ENCODE assay signal across 8 mouse cellular contexts in the genomic region with DNA sequence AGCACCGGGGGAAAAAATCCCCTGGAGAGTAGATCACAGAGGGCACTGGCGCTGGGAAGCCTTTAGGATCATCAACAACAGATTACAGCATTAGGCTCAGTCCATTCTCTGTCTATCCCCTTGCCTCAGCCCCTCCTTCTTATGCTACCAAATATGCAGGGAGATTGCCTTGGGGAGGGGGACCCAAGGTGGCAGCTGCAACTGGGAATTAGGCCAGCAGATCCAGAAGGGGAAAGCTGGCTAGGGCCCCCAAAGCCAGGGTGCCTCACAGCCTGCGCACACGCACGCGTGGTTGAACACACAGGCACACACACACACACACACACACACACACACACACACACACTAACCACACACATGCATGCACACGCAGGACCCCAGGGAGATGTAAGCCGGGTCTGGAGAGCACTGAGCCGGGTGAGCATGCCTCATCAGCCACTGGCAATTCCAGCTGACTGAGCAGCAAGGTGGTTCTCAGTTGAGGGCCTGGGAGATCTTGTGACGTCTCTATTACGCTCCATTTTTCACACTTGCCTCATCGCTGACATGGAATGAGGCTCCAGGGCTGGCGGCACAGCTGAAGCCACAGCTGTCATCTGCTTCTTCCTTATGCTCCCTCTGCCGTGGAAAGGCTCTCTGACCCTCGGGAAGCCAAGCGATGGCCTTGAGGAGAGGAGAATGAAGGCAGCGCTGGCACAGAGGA. TPM values are rescaled to one million over a fixed set of nuclear protein-coding genes. Genes with fewer than 3 reads are reported as not detected.
DNase-seq lines count a peak whose midpoint lies in the region; ATAC-seq and TF ChIP-seq lines count a peak whose summit lies in the region.

No protein-coding gene starts in this region.

- 34% methylated on average over 17 of the region's 17 CpGs for WGBS in lung, embryonic 14.5 days
- 37% methylated on average over 17 of the region's 17 CpGs for WGBS in heart, embryonic 15.5 days
- WGBS in liver, postnatal 0 days (ENCODE audit: insufficient replicate concordance), result 31% methylated on average over 17 of the region's 17 CpGs

- no peak for TF ChIP-seq EP300 in liver, postnatal 0 days (IDR thresholded peaks at IDR 0.05; ENCODE audit: low read depth)

- no peak overlapping the region for H3K27ac ChIP-seq in lung, embryonic 14.5 days (ENCODE audit: low read depth)
- no peak overlapping the region for H3K27ac ChIP-seq in heart, embryonic 15.5 days
- H3K27ac ChIP-seq in liver, postnatal 0 days (ENCODE audit: low read depth), result no peak overlapping the region

- H3K36me3 ChIP-seq in lung, embryonic 14.5 days (ENCODE audit: insufficient read depth), result no peaks in the 10 kb centered on the region
- H3K36me3 ChIP-seq in heart, embryonic 15.5 days, result no peaks in the 10 kb centered on the region
- no peaks in the 10 kb centered on the region for H3K36me3 ChIP-seq in liver, postnatal 0 days (replicated peaks; ENCODE audit: insufficient read depth, low read length)

- DNase-seq in CD4-positive, CD25-positive, alpha-beta regulatory T cell, adult 2 months (ENCODE audit: low read depth, low spot score), result peak; percentile 33
- DNase-seq in lung, embryonic 14.5 days, result peak; percentile 72
- DNase-seq in lung, postnatal 25 days (ENCODE audit: low spot score), result no peak
- DNase-seq in liver, postnatal 0 days, result peak; percentile 43
- no peak for DNase-seq in spleen, postnatal 14 days (ENCODE audit: low spot score in 2 of 2)

- peaks cover 3% of the 10 kb centered on the region; the same call in 1 of the 2 replicates for H3K4me1 ChIP-seq in lung, embryonic 14.5 days (ENCODE audit: insufficient read depth)
- peaks cover 46% of the 10 kb centered on the region for H3K4me1 ChIP-seq in heart, embryonic 15.5 days (replicated peaks)
- H3K4me1 ChIP-seq in liver, postnatal 0 days (ENCODE audit: insufficient read depth), result peaks cover 9% of the 10 kb centered on the region

- H3K4me2 ChIP-seq in lung, embryonic 14.5 days, result peak overlapping the region; percentile 55
- peak overlapping the region; percentile 40 for H3K4me2 ChIP-seq in heart, embryonic 15.5 days
- H3K4me2 ChIP-seq in liver, postnatal 0 days (ENCODE audit: low read depth, low read length), result peak overlapping the region; percentile 61

- peaks cover 15% of the 10 kb centered on the region for H3K27me3 ChIP-seq in lung, embryonic 14.5 days (ENCODE audit: insufficient read depth, low read length)
- peaks cover 30% of the 10 kb centered on the region for H3K27me3 ChIP-seq in heart, embryonic 15.5 days
- peaks cover 62% of the 10 kb centered on the region for H3K27me3 ChIP-seq in liver, postnatal 0 days (ENCODE audit: insufficient read depth, low read length)

- H3K4me3 ChIP-seq in lung, embryonic 14.5 days (ENCODE audit: low read depth, low read length), result 0 out of 2 replicates have a peak overlapping the region, but pooled peaks have one; percentile 5
- H3K4me3 ChIP-seq in heart, embryonic 15.5 days, result peak overlapping the region; percentile 3
- H3K4me3 ChIP-seq in liver, postnatal 0 days (ENCODE audit: low read depth, low read length), result no peak overlapping the region

- no peak for TF ChIP-seq CTCF in lung, embryonic 14.5 days (IDR thresholded peaks at IDR 0.05; ENCODE audit: low read depth)
- no peak for TF ChIP-seq CTCF in liver, postnatal 0 days (IDR thresholded peaks at IDR 0.05; ENCODE audit: low read depth)

- H3K9ac ChIP-seq in lung, embryonic 14.5 days, result peak overlapping the region; percentile 10; the same call in 1 of the 2 replicates
- no peak overlapping the region for H3K9ac ChIP-seq in heart, embryonic 15.5 days
- no peak overlapping the region for H3K9ac ChIP-seq in liver, postnatal 0 days (replicated peaks)

- H3K9me3 ChIP-seq in lung, embryonic 14.5 days (ENCODE audit: low read depth, low read length), result no peaks in the 10 kb centered on the region
- no peaks in the 10 kb centered on the region for H3K9me3 ChIP-seq in heart, embryonic 15.5 days (replicated peaks)
- no peaks in the 10 kb centered on the region for H3K9me3 ChIP-seq in liver, postnatal 0 days (ENCODE audit: low read length)

- ATAC-seq in CD4-positive, CD25-positive, alpha-beta regulatory T cell, adult 4 months, result no peak
- peak; percentile 28; the same call in 1 of the 2 replicates for ATAC-seq in lung, embryonic 14.5 days (ENCODE audit: insufficient read depth)
- no peak for ATAC-seq in heart, embryonic 15.5 days (replicated peaks; ENCODE audit: insufficient number of reproducible peaks, insufficient read depth, low FRiP score, low read depth)
- peak; percentile 34 for ATAC-seq in liver, postnatal 0 days
- no peak for ATAC-seq in erythroid progenitor cell, adult 5-6 weeks (replicated peaks; ENCODE audit: low FRiP score, poor library complexity, severe bottlenecking)

RNA-seq across cellular contexts. Expression of a gene that starts 7.7 kb away (rescaled TPM):
- polyA plus RNA-seq in CD4-positive, CD25-positive, alpha-beta regulatory T cell, adult 4 months (2017; shearing (Covaris generic)), result not detected
- 2.4 and 2.6 TPM in 2 replicates for polyA plus RNA-seq in lung, embryonic 14.5 days (2014; fragmentation: Nextera tagmentation; extraction: Ambion mirVana)
- polyA plus RNA-seq in heart, embryonic 15.5 days (2015; fragmentation: Nextera tagmentation; extraction: Ambion mirVana), result 0.96 and 1.2 TPM in 2 replicates
- polyA plus RNA-seq in liver, postnatal 0 days (2015; fragmentation: Nextera tagmentation; extraction: Ambion mirVana), result not detected in 2 replicates
- not detected in 2 replicates for total RNA-seq in erythroid progenitor cell, adult 5-6 weeks (2015; ENCODE audit: low replicate concordance)
- total RNA-seq in erythroid progenitor cell, adult 5-6 weeks (2017; ENCODE audit: low replicate concordance), result not detected in 2 replicates

RNA-seq across cellular contexts. Expression of a gene that starts 28.5 kb away (rescaled TPM):
- 10 to 100 TPM; 28.9 to 37.0 TPM for polyA plus RNA-seq in CD4-positive, CD25-positive, alpha-beta regulatory T cell, adult 4 months (2017; shearing (Covaris generic))
- polyA plus RNA-seq in lung, embryonic 14.5 days (2014; fragmentation: Nextera tagmentation; extraction: Ambion mirVana), result 72.4 and 81.1 TPM in 2 replicates
- polyA plus RNA-seq in heart, embryonic 15.5 days (2015; fragmentation: Nextera tagmentation; extraction: Ambion mirVana), result 54.4 and 76.7 TPM in 2 replicates
- polyA plus RNA-seq in liver, postnatal 0 days (2015; fragmentation: Nextera tagmentation; extraction: Ambion mirVana), result 8.2 and 10.1 TPM in 2 replicates
- 32.3 and 36.8 TPM in 2 replicates for total RNA-seq in erythroid progenitor cell, adult 5-6 weeks (2015; ENCODE audit: low replicate concordance)
- total RNA-seq in erythroid progenitor cell, adult 5-6 weeks (2017; ENCODE audit: low replicate concordance), result 23.2 and 25.9 TPM in 2 replicates

RNA-seq across cellular contexts. Expression of a gene that starts 49.1 kb away (rescaled TPM):
- 100 to 1,000 TPM in 1 of 2 experiments, 10 to 100 TPM in 1; 84.0 to 114 TPM for polyA plus RNA-seq in CD4-positive, CD25-positive, alpha-beta regulatory T cell, adult 4 months (2017; shearing (Covaris generic))
- 111 TPM in 2 replicates for polyA plus RNA-seq in lung, embryonic 14.5 days (2014; fragmentation: Nextera tagmentation; extraction: Ambion mirVana)
- 56.2 and 60.3 TPM in 2 replicates for polyA plus RNA-seq in heart, embryonic 15.5 days (2015; fragmentation: Nextera tagmentation; extraction: Ambion mirVana)
- polyA plus RNA-seq in liver, postnatal 0 days (2015; fragmentation: Nextera tagmentation; extraction: Ambion mirVana), result 58.7 and 61.8 TPM in 2 replicates
- total RNA-seq in erythroid progenitor cell, adult 5-6 weeks (2015; ENCODE audit: low replicate concordance), result 45.8 and 70.0 TPM in 2 replicates
- total RNA-seq in erythroid progenitor cell, adult 5-6 weeks (2017; ENCODE audit: low replicate concordance), result 29.8 and 33.7 TPM in 2 replicates

RNA-seq across cellular contexts. Expression of a gene that starts 51.7 kb away (rescaled TPM):
- 10 to 100 TPM; 16.1 to 16.4 TPM for polyA plus RNA-seq in CD4-positive, CD25-positive, alpha-beta regulatory T cell, adult 4 months (2017; shearing (Covaris generic))
- polyA plus RNA-seq in lung, embryonic 14.5 days (2014; fragmentation: Nextera tagmentation; extraction: Ambion mirVana), result 41.9 and 45.4 TPM in 2 replicates
- 18.1 and 21.8 TPM in 2 replicates for polyA plus RNA-seq in heart, embryonic 15.5 days (2015; fragmentation: Nextera tagmentation; extraction: Ambion mirVana)
- 6.9 and 8.0 TPM in 2 replicates for polyA plus RNA-seq in liver, postnatal 0 days (2015; fragmentation: Nextera tagmentation; extraction: Ambion mirVana)
- 5.4 and 5.9 TPM in 2 replicates for total RNA-seq in erythroid progenitor cell, adult 5-6 weeks (2015; ENCODE audit: low replicate concordance)
- total RNA-seq in erythroid progenitor cell, adult 5-6 weeks (2017; ENCODE audit: low replicate concordance), result 5.4 and 6.8 TPM in 2 replicates

Comparison
In these comparisons a context has a peak if more than half of its experiments do, and no peak if none do; other contexts are left out.
1. DNase-seq: peak in CD4-positive, CD25-positive, alpha-beta regulatory T cell, adult 2 months (single experiment), lung, embryonic 14.5 days (single experiment) and liver, postnatal 0 days (single experiment); none in lung, postnatal 25 days (single experiment) and spleen, postnatal 14 days (0 of 2).
2. ATAC-seq: peak in lung, embryonic 14.5 days (single experiment) and liver, postnatal 0 days (single experiment); none in CD4-positive, CD25-positive, alpha-beta regulatory T cell, adult 4 months (single experiment), heart, embryonic 15.5 days (single experiment) and erythroid progenitor cell, adult 5-6 weeks (single experiment).
3. Peak in every context shown above with its lines, with median percentiles within 50 percentile points of each other: H3K4me2 ChIP-seq.